Mouse (Mus musculus) activated CD4-positive, CD25-positive, alpha-beta regulatory T cell, adult 4 months (primary cell): ENCODE data around the gene Spock1. TPM values are rescaled to one million over a fixed set of nuclear protein-coding genes. Genes with fewer than 3 reads are reported as not detected.

Experiments used
- ATAC-seq: one replicate; pipeline ENCODE4 v1.8.0; 2017
- polyA plus RNA-seq, 2 experiments: library from polyadenylated mRNA; unstranded; fragments of 100-300 nt; shearing (Covaris generic); gene quantifications; one replicate each; pipeline ENCODE4 v1.2.1; 2017

Spock1 gene
- polyA plus RNA-seq, 2 experiments from 2014 or later: 0.13 TPM; not detected in 1

DNA sequence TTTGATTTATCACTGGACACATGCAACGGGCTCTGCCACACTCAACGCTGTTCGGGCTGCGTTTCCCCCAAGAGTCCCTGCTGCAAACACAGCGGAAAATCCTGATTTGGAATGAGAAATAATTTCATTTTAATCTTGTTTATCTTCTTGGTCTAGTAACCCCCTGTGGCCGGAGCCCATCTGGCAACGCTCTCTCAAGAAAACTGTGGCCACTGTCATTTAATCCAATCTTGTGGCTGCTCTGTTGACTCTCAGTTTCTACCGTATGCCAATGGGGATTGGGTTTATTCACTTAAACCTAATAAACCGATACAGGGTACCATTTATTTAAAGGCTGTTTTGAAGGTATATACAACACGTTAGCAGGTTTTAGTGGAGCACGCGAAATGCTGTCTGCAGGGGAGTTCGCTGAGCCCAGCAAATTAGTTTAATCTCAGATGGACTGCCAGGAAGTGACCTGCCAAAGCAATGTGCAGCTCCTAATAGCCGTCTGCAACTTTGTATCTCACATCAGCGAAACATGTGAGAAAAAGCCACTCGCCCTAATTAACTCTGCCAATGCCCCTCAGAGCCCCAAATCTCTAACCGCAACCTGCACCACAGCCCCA lies 185.7 kb downstream of the Spock1 start:
- ATAC-seq: no peak

DNA sequence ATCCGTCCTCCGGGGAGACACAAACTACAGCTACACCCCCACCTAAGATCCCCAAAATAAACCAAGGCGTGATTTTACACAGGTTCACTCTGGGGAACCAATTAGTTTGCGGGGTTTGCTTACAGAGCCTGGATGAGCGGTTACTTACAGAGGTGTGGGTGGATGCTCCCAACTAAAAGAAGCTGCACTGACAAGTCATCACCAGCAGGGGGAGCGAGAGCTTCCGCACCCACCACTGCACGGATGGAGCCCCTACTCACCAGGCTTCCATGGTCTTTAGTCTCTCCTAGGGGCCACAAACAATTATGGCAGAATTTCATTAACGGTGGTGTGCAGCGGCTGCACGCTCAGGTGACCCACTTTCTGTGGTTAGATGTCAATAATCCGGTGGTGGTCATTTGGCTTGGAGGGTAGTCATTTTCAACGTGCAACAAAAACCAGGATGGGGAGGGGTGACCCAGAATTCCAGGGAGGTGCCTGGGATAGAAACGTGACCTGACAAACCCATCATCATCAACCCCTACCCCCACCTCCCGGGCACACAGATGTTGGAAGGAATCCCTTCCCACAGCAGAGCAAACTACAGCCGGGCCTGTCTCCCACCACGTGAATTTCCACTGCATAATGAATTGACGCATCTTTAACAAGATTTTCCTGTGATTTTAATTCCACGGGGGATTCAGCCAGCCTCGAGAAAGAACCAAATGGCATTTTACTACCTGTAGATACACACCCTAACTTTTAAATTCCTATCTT lies 186.4 kb downstream of the Spock1 start:
- ATAC-seq: no peak

DNA sequence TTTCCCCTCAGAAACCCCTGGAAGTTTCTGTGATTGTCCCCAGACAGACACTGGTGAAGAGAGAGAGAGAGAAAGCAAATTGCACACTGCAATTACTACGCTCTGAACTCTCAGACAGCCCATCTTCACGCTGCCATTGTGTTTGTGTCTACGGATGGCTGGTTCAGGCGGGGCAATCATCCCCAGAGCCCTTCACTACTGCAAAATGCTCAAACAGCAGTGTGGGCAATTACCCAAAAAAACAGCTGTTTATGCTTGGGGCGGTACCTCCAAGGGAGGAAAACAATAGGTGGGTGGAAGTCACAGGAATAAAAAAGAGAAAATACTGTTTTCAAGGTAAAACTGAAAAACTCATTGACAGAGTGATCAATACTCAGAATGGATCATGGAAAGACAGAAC lies 190.0 kb downstream of the Spock1 start:
- no peak for ATAC-seq

DNA sequence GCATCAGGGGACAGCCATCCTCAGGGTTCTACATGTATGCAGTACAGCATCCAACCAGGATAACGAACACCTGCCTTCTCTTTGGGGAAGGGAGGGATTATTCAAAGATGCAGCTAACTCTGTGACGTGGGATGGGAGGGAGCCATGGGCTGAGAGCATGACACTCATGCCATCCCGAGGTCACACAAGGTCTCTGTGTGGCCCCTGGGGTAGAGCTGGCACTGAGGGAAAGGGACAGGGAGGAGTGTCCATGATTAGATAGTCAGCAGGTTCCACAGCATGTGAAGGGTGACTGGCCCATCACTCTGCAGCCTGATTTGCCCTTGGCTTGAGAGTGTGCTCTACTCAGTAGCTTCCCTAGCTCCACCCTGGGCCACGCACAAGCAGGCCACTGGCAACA lies 195.2 kb downstream of the Spock1 start:
- ATAC-seq: no peak

DNA sequence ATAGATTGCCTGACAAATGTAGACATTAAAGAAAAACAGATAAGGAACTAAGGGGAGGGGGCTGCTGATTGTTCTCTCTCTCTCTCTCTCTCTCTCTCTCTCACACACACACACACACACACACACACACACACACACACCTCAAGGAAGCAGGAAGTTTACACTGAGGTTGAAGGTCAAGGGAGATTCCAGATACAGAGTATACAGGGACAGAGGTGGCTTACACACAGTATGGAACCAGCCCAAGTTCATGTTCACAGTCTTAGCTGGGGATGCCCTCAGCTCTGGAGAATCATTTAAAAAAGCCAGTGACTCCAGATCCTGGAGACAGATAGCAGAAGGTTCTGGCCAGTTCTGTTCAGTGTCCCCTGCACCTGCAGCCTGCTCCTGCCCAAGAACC lies 199.7 kb downstream of the Spock1 start:
- ATAC-seq: no peak

DNA sequence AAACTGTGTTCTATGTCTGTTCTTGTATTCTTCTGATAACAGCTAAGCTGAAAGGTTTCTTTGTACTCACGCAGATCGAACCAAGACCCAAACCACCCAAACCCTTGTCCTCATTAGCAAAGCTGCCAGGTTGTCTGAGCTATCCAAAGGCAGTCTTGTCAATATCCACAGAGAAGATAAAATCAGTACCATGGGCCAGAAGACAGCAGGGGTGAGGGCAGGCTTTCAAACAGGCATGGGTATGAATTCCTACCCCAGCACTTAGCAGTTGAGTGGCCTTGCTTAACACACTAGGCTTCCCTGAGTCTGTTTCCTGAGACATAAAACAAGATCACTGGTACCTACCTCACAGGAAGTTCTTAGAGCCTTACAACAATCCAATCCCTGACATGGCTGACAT lies 205.2 kb downstream of the Spock1 start:
- no peak for ATAC-seq

DNA sequence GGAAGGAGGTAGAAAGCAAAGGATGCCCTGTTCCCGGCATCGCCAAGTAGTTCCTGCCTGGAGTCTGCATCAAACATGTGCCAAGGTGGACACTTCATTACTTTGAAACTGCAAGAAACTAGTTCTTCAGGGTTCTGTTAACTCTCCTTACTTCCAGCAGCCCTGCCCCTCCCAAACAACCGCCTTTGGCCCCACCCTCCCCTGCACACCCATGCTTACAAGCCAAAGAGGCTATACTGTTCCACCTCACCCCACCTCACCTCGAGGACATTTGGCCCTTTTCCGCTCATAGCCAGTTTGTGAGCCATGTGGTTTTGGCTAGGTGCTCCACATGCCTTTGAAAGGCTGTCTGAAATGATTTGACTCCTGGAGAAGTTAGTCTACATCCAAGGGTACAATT lies 211.4 kb downstream of the Spock1 start:
- no peak for ATAC-seq

DNA sequence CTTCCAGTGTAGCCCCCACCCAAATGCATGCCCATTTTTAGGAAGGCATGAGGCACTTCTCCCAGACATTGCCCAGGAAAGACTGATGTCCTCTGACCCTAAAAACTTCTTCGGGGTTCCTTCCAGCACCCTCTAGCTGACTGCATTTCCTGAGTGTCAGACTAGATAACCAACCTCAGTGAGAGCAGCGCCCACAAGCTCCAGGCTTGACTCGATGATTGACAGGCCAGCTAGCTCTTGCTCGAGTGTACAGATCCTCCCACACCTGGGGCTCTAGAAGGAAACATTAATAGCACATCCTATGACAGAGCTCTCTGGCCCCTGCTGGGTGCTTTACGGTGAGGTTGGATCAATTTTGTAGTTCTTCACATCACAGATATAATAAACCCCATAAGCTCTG lies 219.2 kb downstream of the Spock1 start:
- ATAC-seq: no peak

DNA sequence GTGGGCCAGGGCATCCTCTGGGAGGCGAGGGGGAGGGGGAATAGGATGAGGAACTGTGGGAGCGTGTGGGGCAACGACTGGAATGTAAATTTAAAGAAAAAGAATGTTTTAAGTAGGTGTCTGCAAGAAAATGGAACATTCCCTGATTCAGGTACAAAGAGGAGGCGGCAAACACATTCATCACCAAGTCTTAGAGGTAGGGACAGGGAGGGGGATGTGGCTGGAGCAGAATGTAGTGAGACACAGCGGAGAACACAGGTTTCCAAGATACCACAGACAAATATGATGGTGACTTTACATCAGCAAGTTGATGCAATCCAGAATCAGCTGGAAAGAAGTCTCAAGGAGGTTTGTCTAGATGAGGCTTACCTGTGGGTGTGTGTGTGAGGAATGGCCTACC lies 221.7 kb downstream of the Spock1 start:
- ATAC-seq: no peak

DNA sequence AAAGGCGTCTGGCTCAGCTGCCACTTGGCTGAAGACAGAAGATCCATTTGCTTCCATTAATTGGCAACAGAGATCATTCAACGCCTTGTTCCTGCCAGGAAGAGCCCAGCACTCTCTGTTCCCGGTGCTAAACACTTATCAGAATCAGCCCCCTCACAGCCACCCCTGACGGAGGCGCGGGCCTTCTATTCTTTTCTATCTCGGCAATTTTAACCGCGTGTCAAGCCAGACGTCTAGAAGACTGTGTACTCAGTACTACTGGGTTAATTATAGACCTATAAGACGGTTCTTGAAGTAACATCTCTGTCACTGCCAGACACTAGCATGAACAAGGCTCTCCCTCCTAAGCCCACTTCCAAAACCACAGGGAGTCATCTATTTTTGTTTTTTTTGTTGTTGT lies 222.9 kb downstream of the Spock1 start:
- ATAC-seq: no peak

DNA sequence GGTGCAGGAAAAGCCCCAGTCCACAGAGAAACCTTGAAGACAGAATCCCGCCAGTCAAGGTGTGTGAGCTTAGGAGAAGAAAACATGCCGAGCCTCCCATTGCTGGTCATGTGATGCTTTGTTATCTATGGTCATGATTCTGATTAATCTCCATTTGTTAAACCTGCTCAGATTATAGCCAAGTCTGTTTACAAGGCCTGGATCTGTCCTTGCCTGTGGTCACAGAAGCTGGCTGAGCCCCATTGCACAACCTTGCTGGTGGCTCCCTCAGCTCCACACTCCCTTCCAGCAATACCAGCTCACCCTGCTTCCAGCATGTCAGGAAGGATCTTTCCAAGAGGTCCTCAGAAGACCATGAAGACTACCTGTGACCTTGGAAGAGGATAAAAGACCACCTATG lies 228.5 kb downstream of the Spock1 start:
- ATAC-seq: no peak

DNA sequence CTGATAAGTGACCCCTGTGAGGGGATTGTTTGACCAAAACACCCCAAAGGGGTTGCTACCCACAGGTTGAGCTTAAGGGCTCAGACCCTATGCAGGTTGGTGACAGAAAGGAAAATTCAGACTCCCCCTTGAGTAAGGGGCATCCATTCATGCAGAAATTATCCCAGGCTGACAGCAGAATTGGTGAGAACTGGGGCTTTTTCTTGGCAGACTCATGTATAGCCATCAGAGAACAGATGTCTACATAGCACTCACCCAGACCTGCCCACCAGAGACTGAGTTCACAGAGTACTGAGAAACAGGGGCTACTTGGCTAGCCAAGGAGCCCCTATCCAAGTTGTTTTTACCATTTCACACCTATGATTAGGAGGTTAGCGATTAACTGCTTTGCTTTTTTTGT lies 231.3 kb downstream of the Spock1 start:
- no peak for ATAC-seq

DNA sequence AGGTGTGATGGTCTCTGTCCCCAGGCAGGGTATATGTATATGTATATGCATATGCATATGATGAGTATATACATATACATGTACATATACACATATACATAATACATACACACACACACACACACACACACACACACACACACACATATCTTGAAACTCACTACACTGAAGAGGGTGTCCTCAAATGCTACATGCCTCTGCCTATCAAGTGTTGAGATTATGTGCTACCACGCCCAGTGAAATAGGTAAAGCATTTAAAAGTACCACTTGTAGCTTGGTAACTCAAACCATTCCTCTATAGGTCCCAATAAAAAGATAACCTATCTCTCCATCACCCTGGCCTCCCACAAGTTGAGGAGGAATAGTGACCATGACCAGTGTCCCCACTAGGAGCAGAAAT lies 234.7 kb downstream of the Spock1 start:
- no peak for ATAC-seq

DNA sequence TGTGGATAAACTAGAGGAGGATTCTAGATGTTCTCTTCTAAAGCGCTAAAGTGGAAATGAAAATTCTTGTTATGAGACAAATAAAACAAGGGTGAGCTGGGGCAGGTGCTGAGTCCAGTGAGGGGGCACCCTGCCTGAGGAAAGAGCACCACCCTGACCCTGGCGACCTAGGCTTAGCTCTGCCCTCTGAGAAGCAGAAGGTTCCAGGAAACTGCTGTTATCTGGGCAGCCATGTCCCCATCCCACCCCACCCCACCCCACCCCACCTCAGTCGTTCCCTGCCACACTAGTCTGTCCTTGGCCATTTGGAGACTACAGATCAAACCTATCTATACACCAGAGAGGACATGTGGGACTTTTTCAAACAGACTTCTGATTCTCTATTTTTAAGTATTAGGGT lies 235.4 kb downstream of the Spock1 start:
- ATAC-seq: no peak

DNA sequence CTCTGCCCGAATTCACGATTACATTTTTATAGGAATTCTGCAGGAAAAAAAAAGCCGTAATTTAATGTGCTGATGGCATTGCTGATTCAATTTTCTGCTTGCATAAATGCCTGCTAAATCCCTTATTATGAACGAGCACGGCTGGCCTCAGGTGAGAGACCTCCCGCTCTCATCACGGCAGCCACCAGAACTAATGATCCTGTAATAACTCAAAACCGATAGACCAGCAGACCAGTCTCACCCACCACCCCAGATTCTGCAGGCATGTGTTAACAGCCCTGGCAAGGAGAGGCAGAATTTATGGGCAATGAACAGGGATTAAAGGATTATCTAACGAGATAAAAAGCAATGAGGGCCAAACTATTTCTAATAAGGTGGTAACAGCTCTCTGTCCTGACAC lies 236.2 kb downstream of the Spock1 start:
- no peak for ATAC-seq

DNA sequence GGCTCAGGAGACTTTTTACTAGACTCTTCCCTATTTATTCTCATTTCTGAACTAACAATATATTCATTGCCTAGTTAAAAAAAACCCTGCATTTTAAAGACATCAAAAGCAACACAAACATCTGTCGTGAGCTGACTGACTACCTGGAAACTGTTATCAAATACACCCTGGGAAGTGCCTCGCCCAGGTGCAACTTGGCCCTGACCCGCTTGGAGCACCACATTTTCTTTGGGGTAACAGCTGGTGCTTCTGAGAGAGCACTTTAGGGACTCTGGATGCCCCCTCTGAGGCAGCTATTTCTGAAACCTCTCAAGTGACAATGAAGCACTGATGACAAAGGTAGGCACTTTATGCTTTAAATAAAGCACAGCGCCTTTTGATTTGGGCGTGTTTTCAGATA lies 236.8 kb downstream of the Spock1 start:
- no peak for ATAC-seq

DNA sequence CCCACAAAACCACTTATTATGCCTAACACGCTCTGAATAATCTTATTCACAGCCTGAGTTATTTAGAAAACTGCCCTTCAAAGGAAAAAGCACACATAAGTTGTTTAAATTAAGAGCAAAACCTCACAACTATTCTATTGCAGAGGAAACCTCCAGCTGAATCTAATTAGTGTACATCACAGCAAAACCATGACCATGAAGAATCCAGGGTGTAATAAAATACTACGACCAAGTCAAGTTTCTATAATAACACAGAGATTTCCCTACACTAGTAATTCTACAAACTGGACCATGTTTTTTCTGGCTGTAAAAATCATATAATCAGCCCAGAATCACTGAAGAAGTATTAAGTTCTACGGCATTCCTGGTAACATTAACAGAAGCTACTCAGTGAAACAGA lies 240.5 kb downstream of the Spock1 start:
- no peak for ATAC-seq

DNA sequence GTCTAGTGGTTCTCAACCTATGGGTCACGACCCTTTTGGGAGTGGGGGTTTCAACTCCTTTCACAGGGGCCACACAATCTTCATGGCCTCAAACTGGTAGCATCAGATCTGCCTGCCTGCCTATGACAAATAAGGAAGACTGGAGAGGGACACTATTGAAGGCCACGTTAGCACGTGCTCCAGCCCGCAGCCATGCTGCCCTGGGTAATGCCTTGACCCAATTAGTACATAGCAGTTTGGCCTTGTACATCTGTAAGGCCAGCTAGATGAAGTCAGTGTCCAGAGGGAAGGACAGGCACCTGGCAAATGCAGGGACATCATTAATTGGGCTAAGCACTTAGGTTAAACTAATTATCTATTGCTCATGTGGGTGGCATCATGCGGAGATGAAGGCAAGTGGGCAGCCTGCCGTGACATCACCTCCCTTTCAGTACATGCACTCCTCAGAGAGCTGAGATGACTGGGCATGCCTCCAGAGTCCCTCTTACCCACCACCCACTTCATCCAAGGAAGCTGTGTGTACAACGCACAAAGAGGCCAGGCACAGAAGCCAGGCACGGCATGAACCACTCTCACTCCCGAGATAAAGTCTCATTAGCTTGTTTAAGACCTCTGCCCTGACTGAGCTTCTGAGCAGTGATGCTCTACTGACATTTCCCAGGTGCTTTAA lies 241.8 kb downstream of the Spock1 start:
- ATAC-seq: no peak

DNA sequence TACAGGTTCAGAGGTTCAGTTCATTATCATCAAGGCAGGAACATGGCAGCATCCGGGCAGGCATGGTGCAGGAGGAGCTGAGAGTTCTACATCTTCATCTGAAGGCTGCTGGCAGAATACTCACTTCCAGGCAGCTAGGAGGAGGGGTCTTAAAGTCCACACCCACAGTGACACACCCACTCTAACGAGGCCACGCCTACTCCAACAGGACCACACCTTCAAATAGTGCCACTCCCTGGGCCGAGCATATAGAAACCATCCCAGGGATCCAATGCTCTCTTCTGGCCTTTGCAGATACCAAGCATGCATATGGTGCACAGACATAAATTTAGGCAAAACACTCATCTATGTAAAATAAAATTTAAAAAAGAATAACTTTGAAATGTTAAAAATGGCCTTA lies 245.6 kb downstream of the Spock1 start:
- ATAC-seq: no peak

DNA sequence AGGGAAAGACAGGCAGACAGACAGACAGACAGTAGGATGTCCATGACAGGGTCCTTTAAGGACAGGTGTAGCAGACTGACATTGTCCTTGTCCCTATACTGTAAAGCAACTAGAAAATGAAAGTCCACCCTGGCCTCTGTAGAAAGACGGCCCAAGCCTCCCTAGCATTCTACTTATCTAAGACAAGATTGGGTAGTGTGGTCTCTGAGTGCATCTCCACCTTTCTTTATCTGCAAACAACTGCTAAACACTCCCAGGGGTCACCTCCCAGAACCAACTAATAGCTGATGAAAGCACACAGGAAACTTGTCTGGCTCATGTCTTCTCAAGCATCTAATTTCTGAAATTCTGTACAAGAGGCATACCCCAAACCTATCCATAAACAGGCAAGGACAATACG lies 247.6 kb downstream of the Spock1 start:
- no peak for ATAC-seq

DNA sequence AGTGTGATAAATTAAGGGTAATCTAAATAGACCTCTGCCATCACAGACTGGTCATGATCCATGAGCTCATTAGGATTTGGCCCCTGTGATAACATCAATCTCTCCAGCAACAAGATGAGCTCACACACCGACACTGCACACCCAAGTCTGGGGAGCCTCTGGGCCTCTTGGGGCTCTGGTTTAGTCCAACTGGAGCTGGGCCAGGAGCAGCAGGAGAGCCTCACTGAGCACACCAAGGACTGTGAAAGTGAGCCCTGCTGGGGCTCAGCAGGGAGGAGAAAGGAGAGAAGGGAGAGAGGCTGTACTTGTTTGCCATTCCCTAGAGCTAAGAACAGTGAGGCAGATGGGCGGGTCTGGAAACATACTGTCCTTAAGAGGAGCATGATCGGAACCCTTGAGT lies 248.3 kb downstream of the Spock1 start:
- no peak for ATAC-seq

DNA sequence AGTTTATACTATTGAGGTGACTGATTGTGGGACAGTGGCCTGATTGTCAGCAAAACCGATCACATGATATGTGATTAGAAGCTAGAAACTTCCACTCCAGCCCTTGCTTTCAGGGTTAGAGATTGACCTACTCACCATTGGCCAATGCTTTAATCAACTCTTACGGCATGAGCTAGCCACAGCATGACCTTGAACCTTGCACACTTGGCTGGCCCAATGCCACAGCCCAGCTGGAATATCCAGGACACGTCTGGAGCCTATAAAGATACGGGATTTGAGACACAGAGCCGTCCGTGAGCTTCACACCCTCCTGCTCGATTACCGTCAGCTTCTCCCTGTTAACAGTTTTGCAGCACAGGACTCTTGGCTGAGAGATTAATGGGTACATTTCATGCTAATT lies 251.5 kb downstream of the Spock1 start:
- no peak for ATAC-seq

DNA sequence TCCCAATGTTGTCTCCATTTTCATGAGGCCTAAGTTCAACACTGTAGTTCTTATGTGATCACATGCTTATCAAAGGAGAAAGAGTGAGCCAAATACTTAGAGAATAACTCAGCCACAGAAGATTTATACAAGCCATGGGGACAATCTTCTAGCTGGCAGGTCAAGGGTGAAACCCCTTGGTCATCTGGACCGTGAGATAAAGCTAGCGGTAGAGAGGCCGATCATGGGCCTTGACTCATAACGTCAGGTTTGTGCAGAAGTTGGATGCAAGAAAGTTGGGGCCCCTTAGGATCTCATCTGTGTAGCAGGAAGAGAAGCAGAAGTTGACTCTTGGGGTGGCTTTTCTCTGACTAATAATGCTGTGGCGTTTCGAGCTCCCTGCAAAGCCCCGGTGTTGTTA lies 253.8 kb downstream of the Spock1 start:
- no peak for ATAC-seq

DNA sequence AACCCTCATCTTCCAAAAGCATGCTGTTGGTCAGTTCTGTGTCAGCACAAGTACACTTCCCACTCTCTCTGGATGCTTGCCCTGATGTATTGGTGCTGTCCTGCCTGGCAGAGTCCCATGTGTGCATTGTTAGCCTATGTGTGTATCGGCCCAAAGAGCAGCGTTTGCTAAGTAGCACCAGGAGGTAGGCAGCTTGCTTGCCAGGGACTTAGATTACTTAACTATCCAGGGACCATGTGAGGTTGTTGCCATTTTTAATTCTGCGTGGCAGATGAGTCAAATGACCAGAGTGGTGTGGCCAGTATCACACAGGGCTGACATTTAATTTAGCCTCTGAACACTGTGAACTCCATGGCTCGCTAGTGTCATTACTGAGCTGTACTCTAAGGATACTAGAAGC lies 256.9 kb downstream of the Spock1 start:
- no peak for ATAC-seq
